8 mouse cellular contexts compared by ENCODE assay signal in the genomic region with DNA sequence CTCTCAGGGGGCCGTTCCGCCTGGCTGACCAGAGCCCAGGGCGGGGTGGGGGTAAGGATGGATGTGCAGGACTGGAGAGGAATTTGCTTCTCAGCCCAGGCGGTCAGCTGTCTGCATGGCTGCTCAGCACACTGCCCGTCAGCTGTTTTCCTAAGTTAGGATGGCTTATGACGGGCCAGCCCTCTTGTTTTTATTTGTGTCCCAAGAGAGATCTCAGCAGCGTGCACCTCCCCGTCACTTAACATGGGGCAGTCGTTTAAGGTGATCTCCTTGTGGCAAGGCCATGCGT. TPM values are rescaled to one million over a fixed set of nuclear protein-coding genes. Genes with fewer than 3 reads are reported as not detected.
DNase-seq lines count a peak whose midpoint lies in the region; ATAC-seq lines count a peak whose summit lies in the region.

No protein-coding gene starts in this region.

- no peaks in the 10 kb centered on the region for H3K36me3 ChIP-seq in embryonic facial prominence, embryonic 14.5 days (ENCODE audit: control insufficient read depth, insufficient read depth, low read length)
- no peaks in the 10 kb centered on the region for H3K36me3 ChIP-seq in hindbrain, embryonic 10.5 days
- H3K36me3 ChIP-seq in limb, embryonic 13.5 days, result peaks cover 11% of the 10 kb centered on the region; the same call in 1 of the 2 replicates

- peak overlapping the region; percentile 92 for H3K4me3 ChIP-seq in embryonic facial prominence, embryonic 14.5 days (ENCODE audit: low read depth, low read length)
- H3K4me3 ChIP-seq in hindbrain, embryonic 10.5 days, result peak overlapping the region; percentile 87
- H3K4me3 ChIP-seq in limb, embryonic 13.5 days, result peak overlapping the region; percentile 93

- H3K4me1 ChIP-seq in embryonic facial prominence, embryonic 14.5 days (ENCODE audit: control insufficient read depth, insufficient read depth, low read length), result peaks cover 29% of the 10 kb centered on the region
- peaks cover 50% of the 10 kb centered on the region for H3K4me1 ChIP-seq in hindbrain, embryonic 10.5 days (replicated peaks)
- H3K4me1 ChIP-seq in limb, embryonic 13.5 days, result peaks cover 51% of the 10 kb centered on the region

- ATAC-seq in embryonic facial prominence, embryonic 14.5 days (ENCODE audit: low read depth), result peak; percentile 39
- peak; percentile 34 for ATAC-seq in limb, embryonic 13.5 days (ENCODE audit: low FRiP score, low read depth)

- peak overlapping the region; percentile 94 for H3K4me2 ChIP-seq in embryonic facial prominence, embryonic 14.5 days (ENCODE audit: low read depth, low read length)
- peak overlapping the region; percentile 79 for H3K4me2 ChIP-seq in limb, embryonic 13.5 days (replicated peaks)

- peak overlapping the region; percentile 65 for H3K27ac ChIP-seq in embryonic facial prominence, embryonic 14.5 days (replicated peaks; ENCODE audit: low read depth, low read length)
- H3K27ac ChIP-seq in hindbrain, embryonic 10.5 days, result peak overlapping the region; percentile 60
- peak overlapping the region; percentile 59 for H3K27ac ChIP-seq in limb, embryonic 13.5 days

- WGBS in embryonic facial prominence, embryonic 14.5 days, result 18% methylated on average over 10 of the region's 10 CpGs
- WGBS in hindbrain, embryonic 10.5 days, result 21% methylated on average over 10 of the region's 10 CpGs
- WGBS in limb, embryonic 13.5 days, result 26% methylated on average over 10 of the region's 10 CpGs

- DNase-seq in NIH3T3 (ENCODE audit: low read depth), result peak; percentile 61
- peak; percentile 73 for DNase-seq in embryonic facial prominence, embryonic 14.5 days (ENCODE audit: low spot score)
- peak; percentile 57 for DNase-seq in hindbrain, embryonic 10.5 days (ENCODE audit: low spot score)
- DNase-seq in retina, postnatal 1 day, result peak; percentile 55
- DNase-seq in right cerebral cortex, adult 18-20 months, result no peak
- DNase-seq in right cerebral cortex, postnatal 14 days, result no peak
- no peak for DNase-seq in ovary, postnatal 10 days (ENCODE audit: low spot score)

- no peaks in the 10 kb centered on the region for H3K9me3 ChIP-seq in embryonic facial prominence, embryonic 14.5 days (ENCODE audit: control insufficient read depth, low read length)
- 0 out of 2 replicates have a peak, but pooled peaks cover 2% of the 10 kb centered on the region for H3K9me3 ChIP-seq in hindbrain, embryonic 10.5 days
- peaks cover 5% of the 10 kb centered on the region; the same call in 1 of the 2 replicates for H3K9me3 ChIP-seq in limb, embryonic 13.5 days

- peak overlapping the region; percentile 92 for H3K9ac ChIP-seq in embryonic facial prominence, embryonic 14.5 days (ENCODE audit: low read depth, low read length)
- H3K9ac ChIP-seq in limb, embryonic 13.5 days, result peak overlapping the region; percentile 96

- H3K27me3 ChIP-seq in embryonic facial prominence, embryonic 14.5 days (replicated peaks; ENCODE audit: control insufficient read depth, insufficient read depth, low read length), result no peaks in the 10 kb centered on the region
- 0 out of 2 replicates have a peak, but pooled peaks cover 6% of the 10 kb centered on the region for H3K27me3 ChIP-seq in hindbrain, embryonic 10.5 days (ENCODE audit: insufficient read depth, poor library complexity, severe bottlenecking)
- H3K27me3 ChIP-seq in limb, embryonic 13.5 days, result no peaks in the 10 kb centered on the region

RNA-seq across cellular contexts. Expression of a gene that starts 2.3 kb away (rescaled TPM):
- polyA plus RNA-seq in embryonic facial prominence, embryonic 14.5 days (2014; fragmentation: Nextera tagmentation; extraction: Ambion mirVana), result 28.6 and 28.8 TPM in 2 replicates
- polyA plus RNA-seq in hindbrain, embryonic 10.5 days (2016; fragmentation: Nextera tagmentation; extraction: Ambion mirVana), result 32.6 and 42.6 TPM in 2 replicates
- 46.9 and 54.0 TPM in 2 replicates for polyA plus RNA-seq in limb, embryonic 13.5 days (2015; fragmentation: Nextera tagmentation; extraction: Ambion mirVana)

RNA-seq across cellular contexts. Expression of a gene that starts 24.3 kb away (rescaled TPM):
- 13.9 and 20.3 TPM in 2 replicates for polyA plus RNA-seq in embryonic facial prominence, embryonic 14.5 days (2014; fragmentation: Nextera tagmentation; extraction: Ambion mirVana)
- 17.2 and 17.3 TPM in 2 replicates for polyA plus RNA-seq in hindbrain, embryonic 10.5 days (2016; fragmentation: Nextera tagmentation; extraction: Ambion mirVana)
- polyA plus RNA-seq in limb, embryonic 13.5 days (2015; fragmentation: Nextera tagmentation; extraction: Ambion mirVana), result 25.8 and 27.5 TPM in 2 replicates

RNA-seq across cellular contexts. Expression of a gene that starts 42.7 kb away (rescaled TPM):
- polyA plus RNA-seq in embryonic facial prominence, embryonic 14.5 days (2014; fragmentation: Nextera tagmentation; extraction: Ambion mirVana), result not detected in 2 replicates
- polyA plus RNA-seq in hindbrain, embryonic 10.5 days (2016; fragmentation: Nextera tagmentation; extraction: Ambion mirVana), result 0.51 TPM in 1 of 2 replicates, not detected in the other
- not detected in 2 replicates for polyA plus RNA-seq in limb, embryonic 13.5 days (2015; fragmentation: Nextera tagmentation; extraction: Ambion mirVana)

RNA-seq across cellular contexts. Expression of a gene that starts 50.5 kb away (rescaled TPM):
- polyA plus RNA-seq in embryonic facial prominence, embryonic 14.5 days (2014; fragmentation: Nextera tagmentation; extraction: Ambion mirVana), result 1,928 and 1,996 TPM in 2 replicates
- 1,124 and 1,374 TPM in 2 replicates for polyA plus RNA-seq in hindbrain, embryonic 10.5 days (2016; fragmentation: Nextera tagmentation; extraction: Ambion mirVana)
- polyA plus RNA-seq in limb, embryonic 13.5 days (2015; fragmentation: Nextera tagmentation; extraction: Ambion mirVana), result 1,446 and 1,459 TPM in 2 replicates

RNA-seq across cellular contexts. Expression of a gene that starts 56.3 kb away (rescaled TPM):
- 40.3 and 41.9 TPM in 2 replicates for polyA plus RNA-seq in embryonic facial prominence, embryonic 14.5 days (2014; fragmentation: Nextera tagmentation; extraction: Ambion mirVana)
- 56.9 and 57.5 TPM in 2 replicates for polyA plus RNA-seq in hindbrain, embryonic 10.5 days (2016; fragmentation: Nextera tagmentation; extraction: Ambion mirVana)
- 46.1 and 48.2 TPM in 2 replicates for polyA plus RNA-seq in limb, embryonic 13.5 days (2015; fragmentation: Nextera tagmentation; extraction: Ambion mirVana)

Comparison
In these comparisons a context has a peak if more than half of its experiments do, and no peak if none do; other contexts are left out.
1. DNase-seq: peak in NIH3T3 (single experiment), embryonic facial prominence, embryonic 14.5 days (single experiment), hindbrain, embryonic 10.5 days (single experiment) and retina, postnatal 1 day (single experiment); none in right cerebral cortex, adult 18-20 months (single experiment), right cerebral cortex, postnatal 14 days (single experiment) and ovary, postnatal 10 days (single experiment).
2. Peak in every context shown above with its lines, with median percentiles within 50 percentile points of each other: H3K27ac ChIP-seq and H3K4me3 ChIP-seq.